Mouse (Mus musculus): ENCODE data around the gene Cubn. TPM values are rescaled to one million over a fixed set of nuclear protein-coding genes. Genes with fewer than 3 reads are reported as not detected.
A peak's percentile ranks its signal among the peaks of the same experiment; 100 is the strongest.

The Cubn gene
- polyA plus RNA-seq, 1 experiment = 0.06 TPM

DNA sequence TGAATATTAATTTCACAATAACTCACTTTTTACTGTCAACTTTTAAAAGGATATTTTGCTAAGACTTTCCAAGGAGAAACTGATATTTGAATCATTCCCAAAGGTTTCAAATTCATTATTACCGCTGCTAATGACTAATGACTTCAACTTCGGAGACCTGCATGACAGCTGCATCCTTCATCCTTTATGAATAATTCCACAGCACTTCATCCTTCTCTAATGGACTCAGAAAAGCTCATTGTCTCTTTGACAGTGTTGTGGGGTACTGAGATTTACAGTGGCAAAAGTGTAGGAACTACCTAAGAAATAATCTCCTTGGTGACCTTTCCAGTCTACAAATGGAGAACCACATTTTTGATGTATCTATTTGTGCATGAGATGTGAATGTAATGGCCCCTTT lies 33.5 kb downstream of the Cubn start:
- H3K36me3 ChIP-seq (ENCODE audit: control insufficient read depth, insufficient read depth, low read length) = no peaks in the 10 kb centered on the region
- TF ChIP-seq CTCF (IDR thresholded peaks at IDR 0.05; ENCODE audit: extremely low read depth, insufficient read depth, insufficient read length, insufficient replicate concordance) = no peak
- TF ChIP-seq POLR2A (IDR thresholded peaks at IDR 0.05; ENCODE audit: low read depth, low read length) = no peak
- no peak overlapping the region for H3K4me3 ChIP-seq (ENCODE audit: extremely low read depth, insufficient read depth, insufficient read length)
- no peak for DNase-seq (ENCODE audit: low read depth in 1 of 2, low spot score in 2 of 2)
- H3K27ac ChIP-seq (ENCODE audit: insufficient read depth, low read length) = no peak overlapping the region
- whole genome bisulfite sequencing = 95% methylated on average over 2 of the region's 2 CpGs
- H3K27me3 ChIP-seq (ENCODE audit: control insufficient read depth, insufficient read depth, low read length) = no peaks in the 10 kb centered on the region
- no peaks in the 10 kb centered on the region for H3K4me1 ChIP-seq (ENCODE audit: control insufficient read depth, insufficient read depth, insufficient read length)

DNA sequence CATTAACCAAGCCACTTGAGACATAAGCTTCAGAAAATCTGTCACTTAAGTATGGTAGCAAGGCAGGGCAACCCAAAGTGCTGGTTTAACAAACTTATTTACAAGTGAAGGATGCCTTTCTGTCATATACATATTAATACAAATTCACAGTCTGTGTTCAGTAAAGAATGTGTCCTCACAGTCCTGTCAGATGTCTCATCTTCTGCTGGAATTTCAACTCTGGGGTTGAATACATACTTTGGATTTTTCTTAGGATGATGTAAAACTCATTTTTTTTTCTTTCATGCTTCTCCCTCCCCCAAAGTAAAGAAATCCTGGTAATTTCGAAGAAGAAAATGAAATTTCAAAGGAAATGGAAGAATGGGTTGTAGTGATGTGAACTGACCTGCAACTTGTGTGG lies 34.8 kb downstream of the Cubn start:
- WGBS = 80% methylated on average over 1 of the region's 1 CpGs
- Histone ChIP-seq H3K36me3 (ENCODE audit: control insufficient read depth, insufficient read depth, low read length) (no peaks in the 10 kb centered on the region), H3K4me1 (ENCODE audit: control insufficient read depth, insufficient read depth, insufficient read length) (no peaks in the 10 kb centered on the region), H3K4me3 (ENCODE audit: extremely low read depth, insufficient read depth, insufficient read length) (no peak overlapping the region), H3K27me3 (ENCODE audit: control insufficient read depth, insufficient read depth, low read length) (no peaks in the 10 kb centered on the region), H3K27ac (ENCODE audit: insufficient read depth, low read length) (no peak overlapping the region)
- TF ChIP-seq POLR2A (IDR thresholded peaks at IDR 0.05; ENCODE audit: low read depth, low read length) (no peak), CTCF (IDR thresholded peaks at IDR 0.05; ENCODE audit: extremely low read depth, insufficient read depth, insufficient read length, insufficient replicate concordance) (no peak)
- no peak for DNase-seq (ENCODE audit: low read depth in 1 of 2, low spot score in 2 of 2)

DNA sequence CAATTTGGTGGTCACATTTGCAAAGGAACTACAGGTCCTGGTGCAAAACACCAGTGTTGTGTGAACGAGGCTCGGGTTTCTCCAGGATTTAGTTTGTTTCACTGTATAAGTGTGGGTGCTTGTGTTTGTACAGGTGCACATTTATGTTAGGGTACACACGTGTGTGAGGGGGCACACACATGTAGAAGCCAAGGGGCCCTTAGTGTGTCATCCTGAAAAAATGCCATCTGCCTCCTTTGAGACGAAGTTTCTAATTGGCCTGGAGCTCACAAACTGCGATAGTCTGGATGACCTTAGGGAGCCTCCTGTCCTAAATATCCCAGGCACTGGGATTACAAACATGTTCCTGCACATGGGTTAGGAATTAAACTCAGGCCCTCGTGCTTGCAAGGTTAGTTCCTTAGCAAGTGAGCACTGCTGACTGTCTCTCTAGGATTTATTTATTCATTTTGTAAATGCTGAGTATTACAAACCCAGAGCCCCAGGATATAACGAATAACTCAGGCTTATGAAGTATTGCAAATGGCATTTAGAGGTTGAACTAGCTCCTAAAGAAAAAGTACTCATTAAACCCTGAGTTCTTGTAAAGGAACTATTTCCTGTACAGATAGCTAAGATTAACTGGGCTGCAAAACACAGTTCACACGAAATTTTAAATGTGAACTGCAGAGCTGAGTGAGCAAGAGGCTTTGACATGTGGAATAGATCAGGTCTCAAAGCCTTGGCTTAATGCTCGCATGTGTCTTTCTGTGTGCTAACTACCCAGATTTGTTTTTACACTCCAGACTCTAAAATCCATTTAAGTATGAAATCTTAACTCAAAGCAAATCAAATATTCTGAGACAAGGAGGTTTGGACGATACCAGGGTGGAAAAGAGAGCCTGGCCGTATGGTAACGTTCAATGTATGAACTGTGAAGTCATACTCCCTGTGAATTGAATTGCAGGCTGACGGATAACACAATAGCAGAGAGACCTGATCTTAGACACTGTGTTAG lies 39.8 kb downstream of the Cubn start:
- Histone ChIP-seq H3K36me3 (ENCODE audit: control insufficient read depth, insufficient read depth, low read length) (no peaks in the 10 kb centered on the region), H3K27me3 (ENCODE audit: control insufficient read depth, insufficient read depth, low read length) (no peaks in the 10 kb centered on the region), H3K27ac (ENCODE audit: insufficient read depth, low read length) (no peak overlapping the region), H3K4me1 (ENCODE audit: control insufficient read depth, insufficient read depth, insufficient read length) (no peaks in the 10 kb centered on the region), H3K4me3 (ENCODE audit: extremely low read depth, insufficient read depth, insufficient read length) (no peak overlapping the region)
- no peak for DNase-seq (ENCODE audit: low read depth in 1 of 2, low spot score in 2 of 2)
- TF ChIP-seq CTCF (IDR thresholded peaks at IDR 0.05; ENCODE audit: extremely low read depth, insufficient read depth, insufficient read length, insufficient replicate concordance) (no peak), POLR2A (IDR thresholded peaks at IDR 0.05; ENCODE audit: low read depth, low read length) (no peak)
- 84% methylated on average over 13 of the region's 13 CpGs for WGBS

DNA sequence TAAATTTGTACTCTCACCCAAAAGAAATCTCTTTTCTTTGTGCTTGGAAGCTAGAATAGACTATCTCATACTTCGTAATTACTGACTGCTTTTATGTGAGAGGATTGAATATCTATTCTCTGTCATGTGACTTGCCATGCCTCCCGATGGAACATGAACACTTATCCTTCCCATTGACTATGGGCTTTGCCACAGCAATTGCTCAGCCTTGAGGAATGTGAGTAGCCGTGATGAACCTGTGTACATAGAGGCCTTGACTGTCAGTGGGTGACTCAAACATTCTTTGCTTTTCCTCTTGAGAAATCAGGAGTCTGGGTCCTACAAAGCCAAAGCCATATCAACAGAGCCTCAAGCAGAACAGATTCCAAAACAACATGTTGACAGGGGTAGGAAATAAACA lies 40.7 kb downstream of the Cubn start:
- 92% methylated on average over 3 of the region's 3 CpGs for WGBS

DNA sequence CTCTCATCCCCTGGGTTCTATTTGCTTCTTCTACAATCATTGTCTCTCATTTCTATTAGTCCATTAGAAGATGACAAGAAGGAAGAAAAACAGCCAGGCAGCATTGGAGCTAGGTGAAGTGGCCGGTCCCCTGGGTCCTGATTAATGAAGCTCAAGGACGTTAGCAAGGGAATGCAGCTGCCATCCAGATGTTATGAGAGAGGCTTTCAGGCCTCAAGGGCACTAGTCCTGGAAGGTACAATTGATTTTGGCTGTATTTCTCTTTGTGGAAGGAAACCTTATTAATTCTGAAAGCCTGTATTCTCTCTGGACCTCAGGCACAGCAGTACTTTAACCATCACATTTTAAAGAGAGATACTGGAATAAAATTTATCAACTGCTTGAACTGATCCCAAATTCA lies 41.1 kb downstream of the Cubn start:
- WGBS = 86% methylated on average over 2 of the region's 2 CpGs
- Histone ChIP-seq H3K36me3 (ENCODE audit: control insufficient read depth, insufficient read depth, low read length) (no peaks in the 10 kb centered on the region), H3K4me3 (ENCODE audit: extremely low read depth, insufficient read depth, insufficient read length) (no peak overlapping the region), H3K27ac (ENCODE audit: insufficient read depth, low read length) (no peak overlapping the region), H3K4me1 (ENCODE audit: control insufficient read depth, insufficient read depth, insufficient read length) (no peaks in the 10 kb centered on the region), H3K27me3 (ENCODE audit: control insufficient read depth, insufficient read depth, low read length) (no peaks in the 10 kb centered on the region)
- DNase-seq (ENCODE audit: low read depth in 1 of 2, low spot score in 2 of 2) = no peak
- TF ChIP-seq POLR2A (IDR thresholded peaks at IDR 0.05; ENCODE audit: low read depth, low read length) (no peak), CTCF (IDR thresholded peaks at IDR 0.05; ENCODE audit: extremely low read depth, insufficient read depth, insufficient read length, insufficient replicate concordance) (no peak)

More for the DNA sequence above, 40.7 kb downstream of the Cubn start:
- no peak for DNase-seq (ENCODE audit: low read depth in 1 of 2, low spot score in 2 of 2)
- no peak overlapping the region for H3K4me3 ChIP-seq (ENCODE audit: extremely low read depth, insufficient read depth, insufficient read length)
- no peaks in the 10 kb centered on the region for H3K27me3 ChIP-seq (ENCODE audit: control insufficient read depth, insufficient read depth, low read length)
- no peak for TF ChIP-seq POLR2A (IDR thresholded peaks at IDR 0.05; ENCODE audit: low read depth, low read length)
- TF ChIP-seq CTCF (IDR thresholded peaks at IDR 0.05; ENCODE audit: extremely low read depth, insufficient read depth, insufficient read length, insufficient replicate concordance) = no peak
- H3K27ac ChIP-seq (ENCODE audit: insufficient read depth, low read length) = no peak overlapping the region
- no peaks in the 10 kb centered on the region for H3K36me3 ChIP-seq (ENCODE audit: control insufficient read depth, insufficient read depth, low read length)
- H3K4me1 ChIP-seq (ENCODE audit: control insufficient read depth, insufficient read depth, insufficient read length) = no peaks in the 10 kb centered on the region

DNA sequence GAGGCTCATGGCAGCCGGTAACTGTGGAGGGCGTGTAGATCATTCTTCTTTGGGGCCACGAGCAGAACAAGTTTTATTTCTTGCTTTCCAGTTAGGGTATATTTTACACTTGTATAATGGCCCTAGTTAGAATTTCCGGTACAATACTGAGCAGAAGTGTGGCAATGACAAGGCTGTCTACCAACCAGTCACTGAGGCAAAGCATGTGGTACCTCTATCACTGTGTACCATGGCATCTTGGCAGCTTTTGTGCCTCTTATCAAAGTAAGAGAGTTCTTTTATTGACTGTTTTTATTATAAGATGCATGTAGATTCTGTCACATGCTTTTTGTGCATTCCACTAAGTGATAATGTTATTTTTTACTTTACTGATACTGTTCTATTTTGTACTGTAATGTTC lies 46.5 kb downstream of the Cubn start:
- H3K27ac ChIP-seq (ENCODE audit: insufficient read depth, low read length) = no peak overlapping the region
- H3K27me3 ChIP-seq (ENCODE audit: control insufficient read depth, insufficient read depth, low read length) = no peaks in the 10 kb centered on the region
- TF ChIP-seq POLR2A (IDR thresholded peaks at IDR 0.05; ENCODE audit: low read depth, low read length) (no peak), CTCF (IDR thresholded peaks at IDR 0.05; ENCODE audit: extremely low read depth, insufficient read depth, insufficient read length, insufficient replicate concordance) (no peak)
- no peaks in the 10 kb centered on the region for H3K4me1 ChIP-seq (ENCODE audit: control insufficient read depth, insufficient read depth, insufficient read length)
- no peak overlapping the region for H3K4me3 ChIP-seq (ENCODE audit: extremely low read depth, insufficient read depth, insufficient read length)
- WGBS = 93% methylated on average over 4 of the region's 4 CpGs
- DNase-seq (ENCODE audit: low read depth in 1 of 2, low spot score in 2 of 2) = no peak
- H3K36me3 ChIP-seq (ENCODE audit: control insufficient read depth, insufficient read depth, low read length) = no peaks in the 10 kb centered on the region

DNA sequence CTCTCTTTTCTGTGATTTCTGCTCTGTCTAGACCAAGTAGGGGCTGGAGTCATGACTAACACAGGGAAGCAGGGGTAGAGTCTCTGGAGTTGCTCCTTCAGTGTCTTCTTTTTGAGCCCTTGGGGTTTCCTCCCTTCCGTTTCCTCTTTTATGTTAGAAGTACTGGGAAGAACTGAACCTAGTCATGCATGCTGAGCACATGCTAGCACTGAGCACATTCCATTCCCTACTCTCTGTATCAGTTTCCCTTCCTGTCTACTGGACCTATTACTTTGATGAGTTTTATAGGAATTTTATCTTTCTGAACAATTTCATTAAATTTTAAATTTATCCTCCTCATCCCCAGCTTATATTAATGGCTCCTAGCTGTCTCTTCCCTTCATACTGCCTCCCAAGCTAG lies 52.6 kb downstream of the Cubn start:
- WGBS = 70% methylated on average over 1 of the region's 1 CpGs

More for the DNA sequence above, 52.6 kb downstream of the Cubn start:
- Histone ChIP-seq H3K27ac (ENCODE audit: insufficient read depth, low read length) (no peak overlapping the region), H3K36me3 (ENCODE audit: control insufficient read depth, insufficient read depth, low read length) (no peaks in the 10 kb centered on the region), H3K4me1 (ENCODE audit: control insufficient read depth, insufficient read depth, insufficient read length) (peaks cover 3% of the 10 kb centered on the region; the same call in 1 of the 2 replicates), H3K4me3 (ENCODE audit: extremely low read depth, insufficient read depth, insufficient read length) (no peak overlapping the region), H3K27me3 (ENCODE audit: control insufficient read depth, insufficient read depth, low read length) (no peaks in the 10 kb centered on the region)
- TF ChIP-seq CTCF (IDR thresholded peaks at IDR 0.05; ENCODE audit: extremely low read depth, insufficient read depth, insufficient read length, insufficient replicate concordance) (no peak), POLR2A (IDR thresholded peaks at IDR 0.05; ENCODE audit: low read depth, low read length) (no peak)
- DNase-seq (ENCODE audit: low read depth in 1 of 2, low spot score in 2 of 2) = peak in 1 of 2 experiments; percentile 5

All from spleen, adult 2 months (tissue).